Mouse (Mus musculus) inflammation-experienced regulatory T-cells, adult 6 months (primary cell): ENCODE measurements around the gene Myo7a. TPM values are rescaled to one million over a fixed set of nuclear protein-coding genes. Genes with fewer than 3 reads are reported as not detected.

ENCODE experiments used
- ATAC-seq: one replicate; pipeline ENCODE4 v1.8.0; 2017
- polyA plus RNA-seq, 3 experiments: library from polyadenylated mRNA; unstranded; fragments of 100-300 nt; shearing (Covaris generic); gene quantifications; one replicate each; pipeline ENCODE4 v1.2.1; 2017

Gene Myo7a
- 1 to 10 TPM; 1.4 to 2.1 (median 1.7) TPM for polyA plus RNA-seq

DNA sequence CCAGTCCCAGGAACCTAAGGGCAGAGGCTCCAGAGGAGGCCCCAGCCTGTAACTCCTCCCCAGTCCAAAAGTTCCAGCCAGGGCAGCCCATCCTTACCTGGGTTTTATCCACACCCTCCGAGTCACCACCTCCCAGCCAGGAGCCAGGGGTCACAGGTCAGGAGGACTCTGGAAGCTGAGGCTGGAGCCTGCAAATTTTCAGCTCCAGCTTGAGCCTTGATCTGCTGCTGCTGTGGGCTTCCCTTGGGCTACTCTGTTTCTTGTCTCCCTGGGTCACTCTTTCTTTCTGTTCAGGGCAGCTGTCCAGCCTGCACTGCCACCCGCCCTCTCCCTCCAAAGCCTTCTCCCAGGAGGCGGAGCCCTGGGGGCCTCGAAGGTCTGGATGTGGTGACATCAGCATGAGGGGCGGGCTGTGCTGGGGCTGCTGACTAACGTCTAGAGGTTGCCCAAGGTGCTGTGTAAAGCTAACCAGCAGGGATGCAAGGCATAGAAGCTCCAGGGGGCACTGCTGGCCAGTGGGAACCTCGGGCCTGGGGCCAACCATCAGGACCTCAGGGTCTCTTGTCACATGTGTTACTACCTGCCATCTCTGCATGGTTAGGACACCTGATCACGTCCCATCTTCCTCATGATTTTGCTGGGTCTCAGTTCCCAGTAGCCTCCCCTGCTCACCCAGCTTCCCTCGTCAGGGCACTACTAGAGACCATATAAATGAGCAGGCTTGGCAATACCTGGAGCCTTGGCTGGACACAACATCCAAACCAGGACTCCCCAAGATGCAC lies at the start of gene Myo7a:
Gene Myo7a, minus strand, starts transcription at position 346 of the 782 bp plus-strand sequence.
- no peak for ATAC-seq

DNA sequence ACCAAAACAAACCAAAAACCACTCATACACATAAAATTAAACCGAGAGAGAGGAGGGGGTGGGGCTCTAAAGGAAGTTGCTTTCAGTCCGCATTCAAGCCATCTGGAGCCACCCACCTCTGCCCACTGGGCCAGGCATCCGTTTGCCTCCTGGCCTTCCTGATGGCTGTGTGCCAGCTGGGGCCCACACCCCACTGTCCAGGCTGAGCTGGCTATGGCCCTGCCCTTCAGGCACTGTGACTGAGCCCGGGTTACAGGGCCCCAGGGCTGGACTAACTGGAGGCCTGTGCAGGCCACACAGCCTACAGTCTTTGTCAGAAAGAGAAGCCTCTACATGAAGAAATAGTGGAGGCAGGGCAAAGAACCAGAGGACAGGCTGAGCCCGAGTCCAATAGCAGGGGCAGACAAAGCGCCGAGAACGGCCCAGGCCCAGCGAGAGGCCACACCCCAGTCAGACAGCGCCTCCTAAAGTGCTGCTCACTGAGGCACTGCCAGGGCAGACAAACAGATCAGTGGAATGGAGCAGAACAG lies 45.7 kb upstream of the Myo7a start:
- ATAC-seq = peak; percentile 76

DNA sequence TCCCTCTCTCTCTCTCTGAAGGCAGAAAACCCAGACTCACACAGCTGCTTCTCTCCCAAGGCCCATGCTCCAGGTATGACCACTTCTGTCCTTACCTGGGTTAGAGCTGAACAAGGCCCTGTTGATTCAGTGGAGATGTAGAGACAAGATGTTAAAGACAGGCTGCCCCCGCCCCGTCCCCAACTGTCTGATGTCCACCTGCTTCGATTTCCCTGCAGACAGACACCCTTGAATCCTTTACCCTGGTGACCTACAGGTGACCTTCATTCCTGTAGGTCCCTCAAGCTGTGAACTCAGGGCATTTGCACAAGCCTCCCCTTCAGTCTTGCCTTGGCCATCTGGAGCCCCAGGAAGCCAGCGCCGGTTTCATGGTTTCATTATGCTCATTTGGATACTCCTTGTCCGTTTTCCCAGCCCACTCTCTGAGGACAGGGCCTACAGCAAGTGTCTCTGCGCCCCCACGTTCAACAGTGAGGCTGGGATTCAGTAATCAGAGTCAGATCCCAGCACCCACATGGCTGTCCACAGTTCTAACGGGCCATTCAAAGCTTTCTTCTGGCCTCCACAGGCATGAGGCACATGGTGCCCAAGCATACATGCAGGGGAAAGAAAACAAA lies 45.2 kb upstream of the Myo7a start:
- no peak for ATAC-seq

DNA sequence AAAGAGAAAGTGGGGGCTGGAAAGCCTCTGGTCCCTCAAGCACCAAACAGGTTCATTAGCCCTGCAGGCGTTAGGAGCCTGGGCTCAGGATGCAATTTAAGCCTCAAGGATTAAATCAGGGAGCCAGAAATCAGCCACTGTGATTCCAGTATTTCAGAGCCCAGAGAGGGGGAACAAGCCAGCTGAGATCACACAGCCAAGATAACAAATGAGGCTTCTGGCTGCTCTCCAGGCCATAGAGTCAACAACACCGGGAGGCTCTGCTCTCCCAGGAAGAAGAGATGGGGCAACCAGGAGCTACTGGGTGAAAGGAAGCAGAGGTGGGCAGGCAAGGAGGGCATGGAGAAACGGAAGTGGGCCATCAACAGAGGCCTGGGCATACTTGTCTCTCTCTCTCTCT lies 44.4 kb upstream of the Myo7a start:
- ATAC-seq = no peak

DNA sequence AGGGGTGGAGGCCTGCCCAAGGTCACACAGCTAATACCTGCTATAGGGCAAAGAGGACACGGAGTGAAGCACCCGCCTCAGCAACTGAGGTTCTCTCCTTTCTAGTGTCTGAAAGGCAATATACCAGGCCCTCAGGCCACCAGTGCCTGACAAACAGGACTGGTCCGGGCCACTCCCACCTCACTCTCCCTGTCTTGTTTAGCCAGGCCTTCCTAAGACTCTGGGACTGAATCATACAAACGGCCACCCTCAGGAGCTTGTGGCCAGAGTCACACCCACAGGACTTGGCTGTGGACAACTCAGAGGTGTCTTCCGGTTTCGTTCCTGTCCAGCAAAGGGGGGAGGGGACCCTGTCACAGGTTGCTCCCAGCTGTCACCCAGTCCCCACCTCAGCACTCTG lies 42.9 kb upstream of the Myo7a start:
- ATAC-seq = no peak

- no peak for ATAC-seq
Observed at GRCm38 (mm10) chr7:98160041-98160740, 40.9 kb upstream of the Myo7a start.

GRCm38 (mm10) chr7:98158481-98158880 lies 39.2 kb upstream of the Myo7a start:
- no peak for ATAC-seq

GRCm38 (mm10) chr7:98157636-98158332 lies 38.5 kb upstream of the Myo7a start:
- no peak for ATAC-seq

DNA sequence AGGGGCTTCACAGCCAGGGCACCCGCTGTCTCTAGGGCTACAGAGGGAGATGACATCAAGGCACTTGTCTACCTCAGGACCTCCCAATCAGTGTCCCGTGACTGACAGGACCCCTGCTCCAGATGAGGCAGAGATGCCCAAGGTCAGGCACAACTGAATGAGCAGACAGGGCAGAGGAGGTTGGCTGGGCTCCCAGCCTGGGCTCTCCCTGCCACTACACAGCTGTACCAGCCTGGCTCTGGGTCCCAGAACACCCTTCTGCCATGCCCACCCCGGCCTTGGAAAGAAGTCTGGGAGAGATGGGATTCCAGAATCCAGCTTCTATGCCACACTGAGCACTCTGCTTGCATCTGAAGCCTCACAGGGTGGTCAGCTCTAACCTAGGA lies 36.9 kb upstream of the Myo7a start:
- no peak for ATAC-seq

- peak; percentile 56 for ATAC-seq
Observed at GRCm38 (mm10) chr7:98155546-98156279, 36.4 kb upstream of the Myo7a start.

DNA sequence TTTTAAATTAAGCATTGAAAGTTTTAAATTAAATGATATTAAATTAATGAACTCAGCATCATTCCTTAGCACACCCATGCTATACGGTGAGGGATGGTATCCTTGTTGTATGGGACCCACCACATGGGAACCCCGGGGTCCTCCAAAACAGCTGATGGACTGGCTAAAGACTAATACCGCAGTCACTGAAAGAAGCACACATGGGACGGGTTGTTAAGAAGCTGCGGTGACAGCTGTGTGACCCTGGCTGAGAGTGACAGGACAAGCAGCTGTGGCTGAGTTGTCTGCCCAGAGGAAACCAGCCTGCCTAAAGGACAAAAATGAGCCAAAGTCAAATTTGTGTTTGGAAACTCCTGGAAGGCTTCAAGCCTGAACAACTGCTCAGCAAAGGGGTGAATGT lies 34.6 kb upstream of the Myo7a start:
- no peak for ATAC-seq

- no peak for ATAC-seq
Observed at GRCm38 (mm10) chr7:98153345-98153744, 34.0 kb upstream of the Myo7a start.

- no peak for ATAC-seq
Observed at GRCm38 (mm10) chr7:98152400-98152799, 33.1 kb upstream of the Myo7a start.

GRCm38 (mm10) chr7:98150525-98150924 lies 31.2 kb upstream of the Myo7a start:
- no peak for ATAC-seq

DNA sequence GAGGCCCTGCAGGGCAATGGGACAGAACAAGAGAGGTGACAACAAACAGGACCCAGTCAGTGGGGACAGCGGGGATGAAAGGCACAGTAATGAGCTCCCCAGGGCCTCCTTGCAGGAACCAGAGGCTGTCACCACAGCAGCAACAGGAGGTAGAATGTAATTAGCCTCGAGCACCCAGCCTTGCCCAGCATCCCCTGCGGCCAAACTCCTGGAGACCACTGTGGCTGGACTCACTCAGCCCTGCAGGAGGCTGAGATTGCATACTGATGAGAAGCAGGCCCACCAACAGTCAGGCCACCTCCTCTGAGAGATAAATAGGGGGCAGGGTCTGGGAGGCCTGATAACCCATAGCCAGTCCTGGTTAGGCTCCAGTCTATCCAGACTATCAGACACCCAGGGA lies 30.5 kb upstream of the Myo7a start:
- no peak for ATAC-seq

- no peak for ATAC-seq
Observed at GRCm38 (mm10) chr7:98148721-98149407, 29.5 kb upstream of the Myo7a start.

- no peak for ATAC-seq
Observed at GRCm38 (mm10) chr7:98147766-98148165, 28.4 kb upstream of the Myo7a start.

GRCm38 (mm10) chr7:98146447-98146845 lies 27.1 kb upstream of the Myo7a start:
- ATAC-seq = no peak

GRCm38 (mm10) chr7:98145842-98146446 lies 26.6 kb upstream of the Myo7a start:
- ATAC-seq = no peak

DNA sequence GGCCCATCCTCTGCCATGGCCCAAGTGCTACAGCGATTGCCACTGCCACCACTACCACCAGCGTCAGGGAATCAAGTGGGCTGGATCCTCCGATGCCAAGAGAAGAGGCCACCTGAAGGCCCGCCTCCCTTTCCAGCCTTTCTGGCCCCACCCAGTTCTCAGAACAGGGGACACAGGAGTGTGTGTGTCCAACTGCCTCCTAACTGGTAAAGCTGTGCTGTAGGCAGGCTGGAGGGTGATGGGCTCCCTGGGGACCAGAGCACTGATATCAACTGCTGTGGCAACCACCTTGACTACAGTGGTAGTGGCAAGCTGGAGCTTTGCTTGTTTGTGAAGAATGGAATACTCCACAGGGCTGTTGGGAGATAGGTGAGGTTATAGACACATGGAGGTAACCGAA lies 26.1 kb upstream of the Myo7a start, which contains the start of gene Omp:
Gene Omp, minus strand, starts transcription at position 101 of the 400 bp plus-strand sequence.
- no peak for ATAC-seq

GRCm38 (mm10) chr7:98142648-98143047 lies 23.3 kb upstream of the Myo7a start:
- no peak for ATAC-seq
